17 mouse cellular contexts compared by ENCODE assay signal in the genomic region with DNA sequence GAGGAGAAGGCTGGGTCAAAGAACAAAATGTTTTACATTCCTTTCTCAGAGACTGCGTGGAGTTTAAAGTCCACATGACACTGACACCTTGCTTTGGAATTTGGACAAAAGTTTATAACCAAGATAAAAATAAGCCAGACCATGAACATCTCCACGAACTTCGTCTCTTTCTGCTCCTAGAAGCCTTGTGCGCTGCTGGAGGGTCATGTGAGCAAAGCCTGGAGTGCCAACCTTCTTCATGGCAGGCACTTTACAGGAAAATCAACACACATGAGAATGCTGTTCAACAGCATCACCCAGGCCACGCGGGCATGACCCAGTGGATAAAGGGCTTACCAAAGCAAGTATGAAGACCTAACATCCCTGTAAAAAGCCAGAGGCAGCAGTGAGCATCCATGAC.
DNase-seq lines count a peak whose midpoint lies in the region; ATAC-seq and TF ChIP-seq lines count a peak whose summit lies in the region.
"Had no signal": no experiment of that assay in that cellular context is flagged by ENCODE, and none has a peak within 500 bp of the region (broad histone marks: within the 10 kb centered on the region; RNA-seq: fewer than 3 reads in every experiment).

No protein-coding gene starts in this region.

- in situ Hi-C loops in Patski (cut with MboI; ENCODE audit: low pct_unique_long_range_greater_than_20kb) = loop anchor here (10.0 kb wide), 1 partner anchor 104 kb away; no protein-coding TSS in a partner anchor

- no peak overlapping the region for H3K27ac ChIP-seq in forebrain, embryonic 14.5 days (ENCODE audit: low read depth, low read length)
- H3K27ac ChIP-seq: forebrain, embryonic 12.5 days; hindbrain, embryonic 13.5 days; left cerebral cortex, adult 2 months; limb, embryonic 12.5 days; liver, embryonic 14.5 days; midbrain, embryonic 15.5 days had no signal

- WGBS in forebrain, embryonic 14.5 days = 92% methylated on average over 6 of the region's 6 CpGs

- POLR2A ChIA-PET in Patski (lab: Charles Lee) = no interaction called here

- H3K9ac ChIP-seq in forebrain, embryonic 14.5 days (ENCODE audit: low read length) = no peak overlapping the region
- H3K9ac ChIP-seq: forebrain, embryonic 12.5 days; hindbrain, embryonic 13.5 days; limb, embryonic 12.5 days; liver, embryonic 14.5 days; midbrain, embryonic 15.5 days had no signal

- peak; percentile 78 for DNase-seq in heart, adult 11 months
- no peak for DNase-seq in heart, postnatal 36 days
- no peak for DNase-seq in Patski (ENCODE audit: low read depth, low spot score)
- peak; percentile 68 to 75 for DNase-seq in kidney, adult 8-10 months
- peak; percentile 7 for DNase-seq in lung, postnatal 14 days
- no peak for DNase-seq in thymus, adult 18-20 months
- no peak for DNase-seq in urinary bladder, postnatal 25 days (ENCODE audit: low spot score)
- DNase-seq in forebrain, embryonic 14.5 days (ENCODE audit: low spot score) = no peak
- DNase-seq: cerebellum, adult 8-10 months; right cerebral cortex, postnatal 4 days; thymus, postnatal 14 days had no signal

- intact Hi-C loops in heart, postnatal 36 days (cut with DNase I) = no loop called here

- H3K4me1 ChIP-seq in forebrain, embryonic 14.5 days (ENCODE audit: control insufficient read depth, insufficient read depth, low read length) = no peaks in the 10 kb centered on the region
- H3K4me1 ChIP-seq: forebrain, embryonic 12.5 days; midbrain, embryonic 15.5 days had no signal

- no peaks in the 10 kb centered on the region for H3K27me3 ChIP-seq in Patski
- no peaks in the 10 kb centered on the region for H3K27me3 ChIP-seq in forebrain, embryonic 14.5 days (replicated peaks; ENCODE audit: control insufficient read depth, insufficient read depth, low read length)
- H3K27me3 ChIP-seq: forebrain, embryonic 12.5 days; hindbrain, embryonic 13.5 days; limb, embryonic 12.5 days; midbrain, embryonic 15.5 days had no signal

- no peak overlapping the region for H3K4me3 ChIP-seq in forebrain, embryonic 14.5 days (ENCODE audit: low read depth, low read length)
- H3K4me3 ChIP-seq: forebrain, embryonic 12.5 days; hindbrain, embryonic 13.5 days; left cerebral cortex, adult 2 months; limb, embryonic 12.5 days; midbrain, embryonic 15.5 days had no signal

- H3K4me2 ChIP-seq in forebrain, embryonic 14.5 days (ENCODE audit: low read length) = no peak overlapping the region
- H3K4me2 ChIP-seq: forebrain, embryonic 12.5 days; hindbrain, embryonic 13.5 days; limb, embryonic 12.5 days; midbrain, embryonic 15.5 days had no signal

- no peak for TF ChIP-seq CTCF in Patski (IDR thresholded peaks at IDR 0.05)

- CTCF ChIA-PET in Patski (lab: Charles Lee) = interaction anchor here (2.3 kb wide), 1 partner anchor 11 kb away, joined by 7 read pairs; no protein-coding TSS in a partner anchor

- peak; percentile 32 for ATAC-seq in Patski
- no peak for ATAC-seq in forebrain, embryonic 14.5 days
- ATAC-seq: midbrain, embryonic 15.5 days had no signal

- no peaks in the 10 kb centered on the region for H3K9me3 ChIP-seq in forebrain, embryonic 14.5 days (replicated peaks; ENCODE audit: control insufficient read depth, low read length)
- H3K9me3 ChIP-seq: forebrain, embryonic 12.5 days; hindbrain, embryonic 13.5 days; limb, embryonic 12.5 days; midbrain, embryonic 15.5 days had no signal

- no peaks in the 10 kb centered on the region for H3K36me3 ChIP-seq in forebrain, embryonic 14.5 days (ENCODE audit: control insufficient read depth, insufficient read depth, low read length)
- H3K36me3 ChIP-seq: forebrain, embryonic 12.5 days; hindbrain, embryonic 13.5 days; limb, embryonic 12.5 days; midbrain, embryonic 15.5 days had no signal

Comparison
In these comparisons a context has a peak if more than half of its experiments do, and no peak if none do; other contexts are left out.
1. DNase-seq: peak in heart, adult 11 months (single experiment), kidney, adult 8-10 months (2 of 2) and lung, postnatal 14 days (single experiment); none in heart, postnatal 36 days (0 of 2), Patski (single experiment), thymus, adult 18-20 months (0 of 2), urinary bladder, postnatal 25 days (single experiment) and forebrain, embryonic 14.5 days (single experiment).